Mouse (Mus musculus) heart, adult 2 months (tissue): ENCODE data around the gene Jsrp1. TPM values are rescaled to one million over a fixed set of nuclear protein-coding genes. Genes with fewer than 3 reads are reported as not detected.
A peak's percentile ranks its signal among the peaks of the same experiment; 100 is the strongest.

Source experiments
- DNase-seq, 2 experiments: peaks; one replicate each; pipeline ENCODE4 v3.0.0; 2021
- H3K27ac ChIP-seq: fragments of 200-600 bp; 2 replicates; pipeline ENCODE4 v1.8.1; 2022
- H3K27me3 ChIP-seq: fragments of 200-500 bp; 2 replicates; pipeline ENCODE4 v1.6.1; 2012; ENCODE audit warnings: mild to moderate bottlenecking, low read length, inconsistent platforms, mixed read lengths; ENCODE audit not compliant: control insufficient read depth, insufficient read depth
- H3K36me3 ChIP-seq: fragments of 200-500 bp; 2 replicates; pipeline ENCODE4 v1.6.1; 2012; ENCODE audit warnings: low read length, inconsistent platforms; ENCODE audit not compliant: control insufficient read depth, insufficient read depth
- H3K4me1 ChIP-seq: fragments of 200-500 bp; 2 replicates; pipeline ENCODE4 v1.6.1; 2011; ENCODE audit warnings: low read length; ENCODE audit not compliant: control insufficient read depth, insufficient read depth
- H3K4me3 ChIP-seq: fragments of 200-600 bp; 2 replicates; pipeline ENCODE4 v1.8.1; 2022
- H3K79me2 ChIP-seq: fragments of 200-500 bp; replicated peaks from 2 replicates; pipeline ENCODE4 v1.6.1; 2012; ENCODE audit warnings: mild to moderate bottlenecking, inconsistent platforms, low read length, moderate library complexity, mixed read lengths; ENCODE audit not compliant: control insufficient read depth, insufficient read depth
- H3K9ac ChIP-seq: fragments of 200-500 bp; 2 replicates; pipeline ENCODE4 v1.6.1; 2012; ENCODE audit warnings: low read depth, mild to moderate bottlenecking, control low read depth, inconsistent platforms, low read length, mixed read lengths
- CTCF ChIP-seq: fragments of 200-600 bp; IDR thresholded peaks from 2 replicates; pipeline ENCODE4 v1.8.1; 2022; ENCODE audit warnings: antibody characterized with exemption, mild to moderate bottlenecking, moderate library complexity
- EP300 ChIP-seq: fragments of 200-500 bp; IDR thresholded peaks from 2 replicates; pipeline ENCODE4 v1.6.1; 2011; ENCODE audit warnings: low read depth, low read length, control low read depth; ENCODE audit not compliant: insufficient read depth
- POLR2A ChIP-seq: fragments of 200-500 bp; IDR thresholded peaks from 2 replicates; pipeline ENCODE4 v1.6.1; 2011; ENCODE audit warnings: mild to moderate bottlenecking, low read depth, low read length, control low read depth; ENCODE audit not compliant: insufficient read depth
- whole genome bisulfite sequencing: fragments of 180-500 bp; shearing (Covaris S2); methylation state at CpG from one replicate; pipeline ENCODE4 v1.1.7; 2018; 5-methylcytosine and 5-hydroxymethylcytosine counted together
- intact Hi-C: fragments of 180-260 bp; cut with DNase I; formaldehyde crosslinking; loops from one replicate; pipeline ENCODE4 v1.15.1; 2025
- polyA plus RNA-seq: library from polyadenylated mRNA; depleted of rRNA; stranded (reverse); fragments of >200 nt; gene quantifications from 2 replicates; pipeline ENCODE4 v1.2.3, GENCODE M21; 2012
- total RNA-seq, 2 experiments: library from RNA; stranded (reverse); gene quantifications; 2 replicates each; pipeline ENCODE4 v1.2.3; 2021

The Jsrp1 gene
- total and polyA plus RNA-seq, 3 experiments = 0.21 to 1.1 (median 0.25) TPM

GRCm38 (mm10) chr10:80766161-80766815, 47.0 kb downstream of the Jsrp1 start:
- peak overlapping the region; percentile 71 for H3K27ac ChIP-seq
- WGBS = 68% methylated on average over 10 of the region's 10 CpGs
- no peak overlapping the region for H3K9ac ChIP-seq

GRCm38 (mm10) chr10:80765746-80766145, 47.6 kb downstream of the Jsrp1 start:
- intact Hi-C loops = no loop called here
- Histone ChIP-seq H3K4me3 (no peak overlapping the region), H3K79me2 (peaks cover 2% of the 10 kb centered on the region), H3K27ac (no peak overlapping the region; the same call in 1 of the 2 replicates), H3K9ac (no peak overlapping the region), H3K4me1 (peaks cover 8% of the 10 kb centered on the region; the same call in 1 of the 2 replicates), H3K27me3 (no peaks in the 10 kb centered on the region), H3K36me3 (no peaks in the 10 kb centered on the region)
- WGBS = 74% methylated on average over 2 of the region's 2 CpGs
- no peak for TF ChIP-seq CTCF
- TF ChIP-seq EP300 = no peak
- no peak for TF ChIP-seq POLR2A
- no peak for DNase-seq

More at GRCm38 (mm10) chr10:80766161-80766815, 47.0 kb downstream of the Jsrp1 start:
- DNase-seq = peak in 1 of 2 experiments; percentile 35
- Histone ChIP-seq H3K27me3 (no peaks in the 10 kb centered on the region), H3K79me2 (no peaks in the 10 kb centered on the region; the same call in 1 of the 2 replicates), H3K4me3 (no peak overlapping the region), H3K36me3 (no peaks in the 10 kb centered on the region), H3K4me1 (peaks cover 6% of the 10 kb centered on the region; the same call in 1 of the 2 replicates)
- intact Hi-C loops = no loop called here
- TF ChIP-seq CTCF (no peak), POLR2A (no peak), EP300 (no peak)

- no peak for TF ChIP-seq EP300
- TF ChIP-seq CTCF = no peak
- no peak for TF ChIP-seq POLR2A
- 82% methylated on average over 2 of the region's 2 CpGs for WGBS
- Histone ChIP-seq H3K79me2 (peaks cover 10% of the 10 kb centered on the region), H3K27ac (no peak overlapping the region), H3K27me3 (no peaks in the 10 kb centered on the region), H3K4me1 (peaks cover 18% of the 10 kb centered on the region), H3K36me3 (no peaks in the 10 kb centered on the region), H3K4me3 (no peak overlapping the region), H3K9ac (no peak overlapping the region)
- intact Hi-C loops = no loop called here
- DNase-seq = no peak
Measured at GRCm38 (mm10) chr10:80763502-80763901, 49.8 kb downstream of the Jsrp1 start.

- peaks cover 26% of the 10 kb centered on the region for H3K4me1 ChIP-seq
- no peak overlapping the region for H3K9ac ChIP-seq
- TF ChIP-seq POLR2A (no peak), EP300 (no peak), CTCF (no peak)
- no peaks in the 10 kb centered on the region for H3K36me3 ChIP-seq
- no peak overlapping the region; the same call in 1 of the 2 replicates for H3K27ac ChIP-seq
- H3K27me3 ChIP-seq = no peaks in the 10 kb centered on the region
- H3K79me2 ChIP-seq = peaks cover 10% of the 10 kb centered on the region
- intact Hi-C loops = no loop called here
- 69% methylated on average over 3 of the region's 3 CpGs for WGBS
- DNase-seq = no peak
- no peak overlapping the region for H3K4me3 ChIP-seq
Measured at GRCm38 (mm10) chr10:80761821-80762220, 51.5 kb downstream of the Jsrp1 start.

GRCm38 (mm10) chr10:80760596-80761524, 52.4 kb downstream of the Jsrp1 start:
- no peaks in the 10 kb centered on the region for H3K36me3 ChIP-seq
- DNase-seq = no peak
- H3K27ac ChIP-seq = peak overlapping the region; percentile 0
- 49% methylated on average over 4 of the region's 4 CpGs for WGBS
- H3K4me1 ChIP-seq = peaks cover 34% of the 10 kb centered on the region
- no peaks in the 10 kb centered on the region for H3K27me3 ChIP-seq
- TF ChIP-seq POLR2A = no peak
- TF ChIP-seq CTCF = no peak
- no peak for TF ChIP-seq EP300
- H3K79me2 ChIP-seq = peaks cover 10% of the 10 kb centered on the region
- no peak overlapping the region for H3K4me3 ChIP-seq
- intact Hi-C loops = no loop called here
- no peak overlapping the region for H3K9ac ChIP-seq
